ENCODE assay signal across 26 mouse cellular contexts in the genomic region with DNA sequence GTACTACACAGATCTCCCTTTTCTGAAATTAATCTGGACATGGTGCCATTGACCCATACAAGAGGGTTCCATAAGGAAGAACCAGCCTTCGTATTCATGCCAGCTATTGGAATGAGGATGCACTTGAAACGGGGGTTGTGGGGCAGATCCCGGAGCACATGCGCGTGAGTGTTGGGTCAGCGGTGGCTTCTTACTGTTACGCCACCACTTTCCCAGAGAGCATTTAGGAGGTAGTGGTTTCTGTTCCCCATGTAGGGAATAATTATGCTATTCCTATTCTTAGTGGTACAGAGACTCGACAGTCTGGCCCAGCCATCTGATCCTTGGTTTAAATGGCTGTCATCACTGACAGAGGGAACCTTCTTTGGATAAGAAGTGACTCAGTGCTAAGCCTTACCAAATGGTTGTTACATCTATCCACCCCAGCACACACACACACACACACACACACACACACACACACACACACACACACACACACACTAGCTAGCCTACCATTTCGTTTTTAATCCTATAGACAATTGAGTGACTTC. TPM values are rescaled to one million over a fixed set of nuclear protein-coding genes. Genes with fewer than 3 reads are reported as not detected.
DNase-seq lines count a peak whose midpoint lies in the region; ATAC-seq and TF ChIP-seq lines count a peak whose summit lies in the region.
"Had no signal": no experiment of that assay in that cellular context is flagged by ENCODE, and none has a peak within 500 bp of the region (broad histone marks: within the 10 kb centered on the region; RNA-seq: fewer than 3 reads in every experiment).

No protein-coding gene starts in this region.

- no peak overlapping the region for H3K4me3 ChIP-seq in forebrain, postnatal 0 days (ENCODE audit: low read depth, low read length)
- H3K4me3 ChIP-seq in forebrain, embryonic 16.5 days (replicated peaks; ENCODE audit: low read length), result no peak overlapping the region
- H3K4me3 ChIP-seq: embryonic facial prominence, embryonic 12.5 days; embryonic facial prominence, embryonic 15.5 days; forebrain, embryonic 13.5 days; heart, embryonic 13.5 days; hindbrain, embryonic 13.5 days; intestine, embryonic 15.5 days had no signal

- 79% methylated on average over 9 of the region's 9 CpGs for WGBS in forebrain, postnatal 0 days
- WGBS in forebrain, embryonic 16.5 days, result 84% methylated on average over 9 of the region's 9 CpGs

- no peak overlapping the region for H3K9ac ChIP-seq in forebrain, postnatal 0 days
- H3K9ac ChIP-seq in forebrain, embryonic 16.5 days (replicated peaks; ENCODE audit: low read depth, low read length), result no peak overlapping the region
- H3K9ac ChIP-seq: embryonic facial prominence, embryonic 12.5 days; embryonic facial prominence, embryonic 15.5 days; forebrain, embryonic 13.5 days; heart, embryonic 13.5 days; hindbrain, embryonic 13.5 days; intestine, embryonic 15.5 days had no signal

- no peaks in the 10 kb centered on the region for H3K36me3 ChIP-seq in forebrain, postnatal 0 days (ENCODE audit: insufficient read depth)
- H3K36me3 ChIP-seq in forebrain, embryonic 16.5 days (ENCODE audit: control insufficient read depth, insufficient read depth), result no peaks in the 10 kb centered on the region
- H3K36me3 ChIP-seq: embryonic facial prominence, embryonic 12.5 days; embryonic facial prominence, embryonic 15.5 days; G1E; heart, embryonic 13.5 days; hindbrain, embryonic 13.5 days; intestine, embryonic 15.5 days had no signal

- H3K4me1 ChIP-seq in forebrain, postnatal 0 days (ENCODE audit: insufficient read depth), result no peaks in the 10 kb centered on the region
- H3K4me1 ChIP-seq in forebrain, embryonic 16.5 days (replicated peaks; ENCODE audit: control insufficient read depth, insufficient read depth, low read length), result no peaks in the 10 kb centered on the region
- H3K4me1 ChIP-seq: embryonic facial prominence, embryonic 12.5 days; embryonic facial prominence, embryonic 15.5 days; intestine, embryonic 15.5 days had no signal

- no peak overlapping the region for H3K4me2 ChIP-seq in forebrain, postnatal 0 days (ENCODE audit: low read depth)
- H3K4me2 ChIP-seq in forebrain, embryonic 16.5 days (ENCODE audit: low read length), result no peak overlapping the region
- H3K4me2 ChIP-seq: embryonic facial prominence, embryonic 12.5 days; embryonic facial prominence, embryonic 15.5 days; forebrain, embryonic 13.5 days; heart, embryonic 13.5 days; hindbrain, embryonic 13.5 days; intestine, embryonic 15.5 days had no signal

- no peaks in the 10 kb centered on the region for H3K9me3 ChIP-seq in forebrain, postnatal 0 days (ENCODE audit: low read length)
- peaks cover 2% of the 10 kb centered on the region; the same call in 1 of the 2 replicates for H3K9me3 ChIP-seq in forebrain, embryonic 16.5 days (ENCODE audit: control insufficient read depth, low read length)
- H3K9me3 ChIP-seq: embryonic facial prominence, embryonic 12.5 days; embryonic facial prominence, embryonic 15.5 days; hindbrain, embryonic 13.5 days; intestine, embryonic 15.5 days had no signal

- no peak overlapping the region for H3K27ac ChIP-seq in forebrain, postnatal 0 days (ENCODE audit: low read depth, low read length)
- H3K27ac ChIP-seq in forebrain, embryonic 16.5 days (ENCODE audit: low read length), result no peak overlapping the region
- H3K27ac ChIP-seq: embryonic facial prominence, embryonic 12.5 days; embryonic facial prominence, embryonic 15.5 days; forebrain, embryonic 13.5 days; heart, embryonic 13.5 days; hindbrain, embryonic 13.5 days; intestine, embryonic 15.5 days had no signal

- TF ChIP-seq CTCF in forebrain, postnatal 0 days (IDR thresholded peaks at IDR 0.05; ENCODE audit: low read depth), result no peak

- peak; percentile 67; the same call in 1 of the 2 replicates for ATAC-seq in forebrain, postnatal 0 days
- no peak for ATAC-seq in forebrain, embryonic 16.5 days
- peak; percentile 32; the same call in 1 of the 2 replicates for ATAC-seq in megakaryocyte progenitor cell, adult 5-6 weeks (replicated peaks; ENCODE audit: poor library complexity)
- ATAC-seq: forebrain, embryonic 13.5 days; hindbrain, embryonic 16.5 days; intestine, embryonic 15.5 days; Patski had no signal

- no peak for DNase-seq in forebrain, postnatal 0 days
- peak; percentile 38 for DNase-seq in layer of hippocampus, adult 9-11 months
- DNase-seq in layer of hippocampus, adult 8-10 months (ENCODE audit: low spot score in 2 of 2), result no peak
- DNase-seq in ovary, postnatal 10 days (ENCODE audit: low spot score), result no peak
- DNase-seq: adrenal gland, postnatal 10 days; adrenal gland, postnatal 36 days; B cell, adult 2 months; cerebellum, adult 11 months; cerebellum, adult 2 months; cerebellum, adult 9-11 months; cerebellum, postnatal 25 days; gastrocnemius, postnatal 25 days; heart, postnatal 14 days; kidney, adult 11 months had no signal

- no peaks in the 10 kb centered on the region for H3K27me3 ChIP-seq in forebrain, postnatal 0 days (ENCODE audit: insufficient read depth, low read length)
- no peaks in the 10 kb centered on the region for H3K27me3 ChIP-seq in forebrain, embryonic 16.5 days (replicated peaks; ENCODE audit: control insufficient read depth, insufficient read depth, low read length)
- H3K27me3 ChIP-seq: CH12.LX; embryonic facial prominence, embryonic 12.5 days; embryonic facial prominence, embryonic 15.5 days; hindbrain, embryonic 13.5 days; intestine, embryonic 15.5 days had no signal

RNA-seq across cellular contexts. Expression of gene Sc5d, which starts 54.5 kb away (rescaled TPM):
- 37.2 and 48.6 TPM in 2 replicates for total RNA-seq in forebrain, postnatal 0 days (2014; rRNA removed)
- 52.9 and 75.6 TPM in 2 replicates for polyA plus RNA-seq in forebrain, postnatal 0 days (2015; fragmentation: Nextera tagmentation; extraction: Ambion mirVana)
- 76.8 and 79.8 TPM in 2 replicates for polyA plus RNA-seq in forebrain, embryonic 16.5 days (2015; fragmentation: Nextera tagmentation; extraction: Ambion mirVana)
- total RNA-seq in layer of hippocampus, adult 8-10 months (2022), result 10 to 100 TPM; 56.0 to 63.5 (median 59.6) TPM
- 31.1 and 31.4 TPM in 2 replicates for total RNA-seq in megakaryocyte progenitor cell, adult 5-6 weeks (2015)
- 26.5 and 26.8 TPM in 2 replicates for total RNA-seq in megakaryocyte progenitor cell, adult 5-6 weeks (2017)
